Comparison of ENCODE assay signal across 28 mouse cellular contexts in the genomic region with DNA sequence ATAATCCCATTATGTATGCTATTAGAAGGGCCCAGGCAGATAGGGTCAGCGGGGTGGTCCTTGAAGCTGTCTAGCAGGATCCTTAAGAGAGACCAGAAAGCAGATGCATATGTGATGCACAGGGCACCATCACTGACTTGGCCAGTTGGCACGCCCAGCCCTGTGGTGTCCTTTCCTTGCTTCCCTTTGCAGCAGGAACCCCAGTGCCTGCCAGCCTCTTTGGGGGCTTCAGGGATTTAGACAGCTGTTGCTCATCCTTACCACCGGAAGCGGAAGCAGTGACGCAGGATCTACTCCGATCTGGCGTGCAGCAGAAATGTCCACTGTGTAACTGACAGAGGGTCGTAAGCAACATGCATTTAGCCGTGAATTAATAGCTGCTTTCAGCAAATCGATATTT. TPM values are rescaled to one million over a fixed set of nuclear protein-coding genes. Genes with fewer than 3 reads are reported as not detected.
"Had no signal": no experiment of that assay in that cellular context is flagged by ENCODE, and none has a peak within 500 bp of the region (broad histone marks: within the 10 kb centered on the region; RNA-seq: fewer than 3 reads in every experiment).

No protein-coding gene starts in this region.

- H3K36me3 ChIP-seq: embryonic facial prominence, embryonic 10.5 days; embryonic facial prominence, embryonic 12.5 days; embryonic facial prominence, embryonic 13.5 days; embryonic facial prominence, embryonic 15.5 days; forebrain, embryonic 12.5 days; forebrain, embryonic 15.5 days; heart, embryonic 12.5 days had no signal

- ATAC-seq: forebrain, embryonic 13.5 days; forebrain, embryonic 14.5 days; forebrain, embryonic 15.5 days; forebrain, embryonic 16.5 days; forebrain, postnatal 0 days had no signal

- H3K4me3 ChIP-seq: embryonic facial prominence, embryonic 10.5 days; embryonic facial prominence, embryonic 12.5 days; embryonic facial prominence, embryonic 13.5 days; embryonic facial prominence, embryonic 15.5 days; erythroblast, embryonic 14.5 days; forebrain, embryonic 12.5 days; forebrain, embryonic 13.5 days; forebrain, embryonic 15.5 days; gastrocnemius, adult 2 months; heart, embryonic 12.5 days had no signal

- H3K4me2 ChIP-seq: embryonic facial prominence, embryonic 12.5 days; embryonic facial prominence, embryonic 13.5 days; embryonic facial prominence, embryonic 15.5 days; forebrain, embryonic 12.5 days; forebrain, embryonic 13.5 days; forebrain, embryonic 15.5 days; heart, embryonic 11.5 days; heart, embryonic 12.5 days had no signal

- DNase-seq: cerebellum, adult 2 months; cerebellum, adult 8-10 months; cerebellum, adult 9-10 months; cerebellum, adult 9-11 months; cerebellum, postnatal 10 days; cerebellum, postnatal 14 days; cerebellum, postnatal 25 days; cerebellum, postnatal 36 days; embryo, embryonic 11 days; forebrain, postnatal 0 days; gastrocnemius, adult 2 months; gastrocnemius, postnatal 10 days; gastrocnemius, postnatal 14 days; gastrocnemius, postnatal 25 days; gastrocnemius, postnatal 36 days; heart, adult 18-20 months had no signal

- H3K9me3 ChIP-seq: embryonic facial prominence, embryonic 10.5 days; embryonic facial prominence, embryonic 12.5 days; embryonic facial prominence, embryonic 13.5 days; embryonic facial prominence, embryonic 15.5 days; forebrain, embryonic 12.5 days; forebrain, embryonic 13.5 days; forebrain, embryonic 15.5 days; heart, embryonic 12.5 days had no signal

- H3K27me3 ChIP-seq: embryonic facial prominence, embryonic 12.5 days; embryonic facial prominence, embryonic 13.5 days; embryonic facial prominence, embryonic 15.5 days; forebrain, embryonic 12.5 days; forebrain, embryonic 13.5 days; forebrain, embryonic 15.5 days; heart, embryonic 12.5 days had no signal

- H3K4me1 ChIP-seq: embryonic facial prominence, embryonic 10.5 days; embryonic facial prominence, embryonic 12.5 days; embryonic facial prominence, embryonic 13.5 days; embryonic facial prominence, embryonic 15.5 days had no signal

- H3K9ac ChIP-seq: embryonic facial prominence, embryonic 12.5 days; embryonic facial prominence, embryonic 13.5 days; embryonic facial prominence, embryonic 15.5 days; forebrain, embryonic 12.5 days; forebrain, embryonic 13.5 days; forebrain, embryonic 15.5 days; forebrain, postnatal 0 days; heart, embryonic 12.5 days had no signal

- H3K27ac ChIP-seq: embryonic facial prominence, embryonic 10.5 days; embryonic facial prominence, embryonic 12.5 days; embryonic facial prominence, embryonic 13.5 days; embryonic facial prominence, embryonic 15.5 days; forebrain, embryonic 12.5 days; forebrain, embryonic 13.5 days; forebrain, embryonic 15.5 days; gastrocnemius, adult 2 months had no signal

RNA-seq across cellular contexts. Expression of a gene that starts 9.3 kb away (rescaled TPM):
- polyA plus RNA-seq: erythroblast, embryonic 14.5 days had no signal
